Mouse (Mus musculus): ENCODE measurements at regions not wholly inside any gene's neighbourhood (a gene's known extent, or its start where the extent isn't known, plus 50 kb on each side); places are given as distances from the start of the nearest gene placed in this dataset.

- no peak overlapping the region for H3K27ac ChIP-seq (replicated peaks; ENCODE audit: insufficient read depth, low read depth, low read length)
- H3K79me2 ChIP-seq (ENCODE audit: control insufficient read depth, insufficient read depth, low read length), result no peaks in the 10 kb centered on the region
- DNase-seq (ENCODE audit: extremely low read depth, low read depth, low spot score), result no peak
Observed at GRCm38 (mm10) chr5:50461491-50461890, 402.7 kb upstream of the Adgra3 start.

GRCm38 (mm10) chr5:50457621-50458020 is 398.8 kb upstream of the Adgra3 start:
- TF ChIP-seq POLR2A (IDR thresholded peaks at IDR 0.05; ENCODE audit: extremely low read depth, insufficient read depth, low read length) (no peak), CTCF (IDR thresholded peaks at IDR 0.05; ENCODE audit: low read depth, low read length) (no peak)
- Histone ChIP-seq H3K79me2 (ENCODE audit: control insufficient read depth, insufficient read depth, low read length) (no peaks in the 10 kb centered on the region), H3K36me3 (ENCODE audit: control insufficient read depth, insufficient read depth, low read length) (no peaks in the 10 kb centered on the region), H3K27me3 (ENCODE audit: control insufficient read depth, insufficient read depth, low read length) (no peaks in the 10 kb centered on the region), H3K4me1 (ENCODE audit: control insufficient read depth, insufficient read depth, low read length) (no peaks in the 10 kb centered on the region), H3K27ac (replicated peaks; ENCODE audit: insufficient read depth, low read depth, low read length) (no peak overlapping the region), H3K9ac (ENCODE audit: low read depth, low read length) (no peak overlapping the region), H3K4me3 (ENCODE audit: insufficient read depth, low read depth, low read length) (no peak overlapping the region)
- 69% methylated on average over 6 of the region's 6 CpGs for WGBS
- DNase-seq (ENCODE audit: extremely low read depth, low read depth, low spot score), result no peak

More at GRCm38 (mm10) chr5:50461491-50461890, 402.7 kb upstream of the Adgra3 start:
- TF ChIP-seq CTCF (IDR thresholded peaks at IDR 0.05; ENCODE audit: low read depth, low read length) (no peak), POLR2A (IDR thresholded peaks at IDR 0.05; ENCODE audit: extremely low read depth, insufficient read depth, low read length) (no peak)
- H3K4me1 ChIP-seq (ENCODE audit: control insufficient read depth, insufficient read depth, low read length), result no peaks in the 10 kb centered on the region
- 75% methylated on average over 3 of the region's 3 CpGs for WGBS
- H3K27me3 ChIP-seq (ENCODE audit: control insufficient read depth, insufficient read depth, low read length), result no peaks in the 10 kb centered on the region
- H3K4me3 ChIP-seq (ENCODE audit: insufficient read depth, low read depth, low read length), result no peak overlapping the region
- no peaks in the 10 kb centered on the region for H3K36me3 ChIP-seq (ENCODE audit: control insufficient read depth, insufficient read depth, low read length)
- H3K9ac ChIP-seq (ENCODE audit: low read depth, low read length), result no peak overlapping the region

DNA sequence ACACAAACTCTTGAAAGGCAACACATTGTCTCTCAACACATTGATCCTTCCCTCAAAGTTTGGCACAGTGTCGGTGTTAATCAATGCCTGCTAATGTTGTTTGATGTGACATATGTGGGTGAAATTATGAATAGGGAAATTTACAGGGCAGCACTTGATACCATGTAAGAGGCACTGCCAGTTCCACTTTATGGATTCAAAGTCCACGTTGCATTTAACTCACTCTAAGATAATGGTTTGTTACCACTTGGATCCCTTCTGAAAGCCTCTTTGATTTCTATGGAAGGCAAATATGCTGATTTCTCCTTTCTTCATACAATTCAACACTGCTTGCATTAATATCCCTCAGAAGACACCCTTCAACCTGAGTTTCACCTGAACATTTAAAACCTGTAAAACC is 395.6 kb upstream of the Adgra3 start:
- Histone ChIP-seq H3K36me3 (ENCODE audit: control insufficient read depth, insufficient read depth, low read length) (no peaks in the 10 kb centered on the region), H3K4me3 (ENCODE audit: insufficient read depth, low read depth, low read length) (no peak overlapping the region), H3K27me3 (ENCODE audit: control insufficient read depth, insufficient read depth, low read length) (no peaks in the 10 kb centered on the region), H3K9ac (ENCODE audit: low read depth, low read length) (no peak overlapping the region), H3K79me2 (ENCODE audit: control insufficient read depth, insufficient read depth, low read length) (no peaks in the 10 kb centered on the region), H3K4me1 (ENCODE audit: control insufficient read depth, insufficient read depth, low read length) (no peaks in the 10 kb centered on the region), H3K27ac (replicated peaks; ENCODE audit: insufficient read depth, low read depth, low read length) (no peak overlapping the region)
- no peak for TF ChIP-seq POLR2A (IDR thresholded peaks at IDR 0.05; ENCODE audit: extremely low read depth, insufficient read depth, low read length)
- TF ChIP-seq CTCF (IDR thresholded peaks at IDR 0.05; ENCODE audit: low read depth, low read length), result no peak
- no peak for DNase-seq (ENCODE audit: extremely low read depth, low read depth, low spot score)
- WGBS, result 67% methylated on average over 2 of the region's 2 CpGs

GRCm38 (mm10) chr5:50406923-50407322 is 348.1 kb upstream of the Adgra3 start:
- no peak for DNase-seq (ENCODE audit: extremely low read depth, low read depth, low spot score)
- TF ChIP-seq POLR2A (IDR thresholded peaks at IDR 0.05; ENCODE audit: extremely low read depth, insufficient read depth, low read length) (no peak), CTCF (IDR thresholded peaks at IDR 0.05; ENCODE audit: low read depth, low read length) (no peak)
- Histone ChIP-seq H3K4me1 (ENCODE audit: control insufficient read depth, insufficient read depth, low read length) (no peaks in the 10 kb centered on the region), H3K4me3 (ENCODE audit: insufficient read depth, low read depth, low read length) (no peak overlapping the region), H3K27me3 (ENCODE audit: control insufficient read depth, insufficient read depth, low read length) (no peaks in the 10 kb centered on the region), H3K79me2 (ENCODE audit: control insufficient read depth, insufficient read depth, low read length) (no peaks in the 10 kb centered on the region), H3K36me3 (ENCODE audit: control insufficient read depth, insufficient read depth, low read length) (no peaks in the 10 kb centered on the region), H3K9ac (ENCODE audit: low read depth, low read length) (no peak overlapping the region), H3K27ac (replicated peaks; ENCODE audit: insufficient read depth, low read depth, low read length) (no peak overlapping the region)
- WGBS, result 48% methylated on average over 1 of the region's 1 CpGs

- DNase-seq (ENCODE audit: extremely low read depth, low read depth, low spot score), result no peak
- no peaks in the 10 kb centered on the region for H3K79me2 ChIP-seq (ENCODE audit: control insufficient read depth, insufficient read depth, low read length)
- no peak overlapping the region for H3K9ac ChIP-seq (ENCODE audit: low read depth, low read length)
- no peak overlapping the region for H3K4me3 ChIP-seq (ENCODE audit: insufficient read depth, low read depth, low read length)
- no peaks in the 10 kb centered on the region for H3K4me1 ChIP-seq (ENCODE audit: control insufficient read depth, insufficient read depth, low read length)
- H3K27ac ChIP-seq (replicated peaks; ENCODE audit: insufficient read depth, low read depth, low read length), result no peak overlapping the region
- H3K36me3 ChIP-seq (ENCODE audit: control insufficient read depth, insufficient read depth, low read length), result no peaks in the 10 kb centered on the region
- 90% methylated on average over 3 of the region's 3 CpGs for WGBS
- no peaks in the 10 kb centered on the region for H3K27me3 ChIP-seq (ENCODE audit: control insufficient read depth, insufficient read depth, low read length)
- TF ChIP-seq CTCF (IDR thresholded peaks at IDR 0.05; ENCODE audit: low read depth, low read length) (no peak), POLR2A (IDR thresholded peaks at IDR 0.05; ENCODE audit: extremely low read depth, insufficient read depth, low read length) (no peak)
Observed at GRCm38 (mm10) chr5:50406520-50406919, 347.7 kb upstream of the Adgra3 start.

Measured in liver, adult 2 months (tissue).